Mouse (Mus musculus) liver, embryonic 11.5 days (tissue): ENCODE data around the gene Gtsf2. TPM values are rescaled to one million over a fixed set of nuclear protein-coding genes. Genes with fewer than 3 reads are reported as not detected.
"Not testable (repeated sequence)": the region's sequence is repeated elsewhere in the genome, so short reads cannot be mapped to it uniquely, and the experiment has no call there.

Experiments
- ATAC-seq: fragments of 200-750 bp; cut with Nextera tagmentation; replicated peaks from 2 replicates; pipeline ENCODE4 v1.8.0; 2017; ENCODE audit warnings: moderate number of reproducible peaks, mild to moderate bottlenecking, moderate TSS enrichment, moderate library complexity; ENCODE audit not compliant: low FRiP score
- DNase-seq: peaks from one replicate; pipeline ENCODE4 v3.0.0-alpha.2; 2017; ENCODE audit warnings: low spot score
- H3K27ac ChIP-seq: fragments of 300-500 bp; sonication (generic); 2 replicates; pipeline ENCODE4 v1.5.1; 2014; ENCODE audit warnings: mild to moderate bottlenecking, low read depth, low read length, control low read depth
- H3K27me3 ChIP-seq: fragments of 300-500 bp; sonication (generic); replicated peaks from 2 replicates; pipeline ENCODE4 v1.6.1; 2014; ENCODE audit warnings: low read length, mixed read lengths; ENCODE audit not compliant: control insufficient read depth, insufficient read depth
- H3K36me3 ChIP-seq: fragments of 300-500 bp; sonication (generic); 2 replicates; pipeline ENCODE4 v1.6.1; 2014; ENCODE audit warnings: mild to moderate bottlenecking, low read length, moderate library complexity, mixed read lengths; ENCODE audit not compliant: control insufficient read depth, insufficient read depth
- H3K4me1 ChIP-seq: fragments of 300-500 bp; sonication (generic); replicated peaks from 2 replicates; pipeline ENCODE4 v1.6.1; 2014; ENCODE audit warnings: low read length, mixed read lengths; ENCODE audit not compliant: control insufficient read depth, insufficient read depth
- H3K4me2 ChIP-seq: fragments of 300-500 bp; sonication (generic); 2 replicates; pipeline ENCODE4 v1.6.1; 2014; ENCODE audit warnings: mild to moderate bottlenecking, control low read depth, moderate library complexity
- H3K4me3 ChIP-seq: fragments of 300-500 bp; sonication (generic); 2 replicates; pipeline ENCODE4 v1.5.1; 2014; ENCODE audit warnings: low read depth, low read length, control low read depth
- H3K9ac ChIP-seq: fragments of 300-500 bp; sonication (generic); 2 replicates; pipeline ENCODE4 v1.6.1; 2014; ENCODE audit warnings: low read depth, low read length, control low read depth
- H3K9me3 ChIP-seq: fragments of 300-500 bp; sonication (generic); 2 replicates; pipeline ENCODE4 v1.6.1; 2016; ENCODE audit warnings: low read length, inconsistent platforms, mixed read lengths; ENCODE audit not compliant: control insufficient read depth
- WGBS: fragments of 180-500 bp; shearing (Covaris S2); extraction: QIAGEN DNeasy Blood & Tissue Kit; methylation state at CpG from one replicate; pipeline ENCODE4 v1.1.7; 2014; 5-methylcytosine and 5-hydroxymethylcytosine counted together
- polyA plus RNA-seq: library from polyadenylated mRNA; unstranded; fragments of >200 nt; fragmentation: Nextera tagmentation; extraction: Ambion mirVana; gene quantifications from 2 replicates; pipeline ENCODE4 v1.2.1, GENCODE M21; 2014

Gtsf2 gene
- polyA plus RNA-seq, 1 experiment from 2014 or later = not detected

- not testable (repeated sequence) for H3K9ac ChIP-seq, H3K27ac ChIP-seq, H3K27me3 ChIP-seq, ATAC-seq, H3K4me1 ChIP-seq, H3K9me3 ChIP-seq, DNase-seq, H3K4me3 ChIP-seq, H3K36me3 ChIP-seq, H3K4me2 ChIP-seq
- 74% methylated on average over 4 of the region's 4 CpGs for WGBS
Observed at GRCm38 (mm10) chr15:103445966-103446365, 2.3 kb downstream of the Gtsf2 start.

- H3K4me3 ChIP-seq = no peak within 1 kb of the TSS
- H3K4me1 ChIP-seq = no peaks in the 10 kb centered on the region
- H3K27me3 ChIP-seq = no peaks in the 10 kb centered on the region
- WGBS = 80% methylated on average over 16 of the region's 16 CpGs
- DNase-seq = no peak
- H3K27ac ChIP-seq = no peak within 1 kb of the TSS
- H3K4me2 ChIP-seq = no peak within 1 kb of the TSS
- no peak within 1 kb of the TSS for H3K9ac ChIP-seq
- ATAC-seq = no peak
- H3K36me3 ChIP-seq = no peaks in the 10 kb centered on the region
- no peaks in the 10 kb centered on the region for H3K9me3 ChIP-seq
Observed at GRCm38 (mm10) chr15:103430241-103430640, 18.0 kb downstream of the Gtsf2 start, which contains the start of gene Gtsf1. Gtsf1 (minus strand) TSS chr15:103430470.

DNA sequence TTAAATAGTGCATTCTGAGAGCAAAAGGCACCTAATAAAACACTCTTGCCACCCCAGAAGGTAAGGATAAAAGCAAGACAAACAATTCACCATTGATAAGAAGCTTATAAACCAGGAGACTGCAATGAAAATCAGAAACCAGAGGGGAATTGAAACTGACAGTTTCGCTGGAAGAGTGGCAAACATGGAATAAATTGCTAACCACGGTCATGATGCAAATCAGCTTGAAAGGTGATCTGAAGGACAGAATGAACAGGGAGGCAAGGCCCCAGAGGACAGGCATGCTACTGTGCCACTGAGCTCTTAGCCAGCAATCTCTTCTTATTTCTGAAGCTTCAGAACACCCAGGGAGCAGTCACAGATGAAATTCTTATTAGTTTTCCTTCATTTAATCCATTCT is 21.3 kb downstream of the Gtsf2 start:
- H3K27me3 ChIP-seq = no peaks in the 10 kb centered on the region
- no peaks in the 10 kb centered on the region for H3K36me3 ChIP-seq
- no peak overlapping the region for H3K4me3 ChIP-seq
- no peak overlapping the region for H3K27ac ChIP-seq
- ATAC-seq (no peak), DNase-seq (no peak)
- 62% methylated on average over 2 of the region's 2 CpGs for WGBS
- no peak overlapping the region for H3K9ac ChIP-seq
- H3K4me1 ChIP-seq = no peaks in the 10 kb centered on the region
- no peaks in the 10 kb centered on the region for H3K9me3 ChIP-seq
- H3K4me2 ChIP-seq = no peak overlapping the region

GRCm38 (mm10) chr15:103405586-103405985 is 42.7 kb downstream of the Gtsf2 start:
- not testable (repeated sequence) for H3K27ac ChIP-seq, DNase-seq, ATAC-seq, H3K36me3 ChIP-seq, H3K4me1 ChIP-seq, H3K27me3 ChIP-seq, H3K4me3 ChIP-seq, H3K9ac ChIP-seq, H3K9me3 ChIP-seq, H3K4me2 ChIP-seq
- WGBS = 68% methylated on average over 2 of the region's 3 CpGs

DNA sequence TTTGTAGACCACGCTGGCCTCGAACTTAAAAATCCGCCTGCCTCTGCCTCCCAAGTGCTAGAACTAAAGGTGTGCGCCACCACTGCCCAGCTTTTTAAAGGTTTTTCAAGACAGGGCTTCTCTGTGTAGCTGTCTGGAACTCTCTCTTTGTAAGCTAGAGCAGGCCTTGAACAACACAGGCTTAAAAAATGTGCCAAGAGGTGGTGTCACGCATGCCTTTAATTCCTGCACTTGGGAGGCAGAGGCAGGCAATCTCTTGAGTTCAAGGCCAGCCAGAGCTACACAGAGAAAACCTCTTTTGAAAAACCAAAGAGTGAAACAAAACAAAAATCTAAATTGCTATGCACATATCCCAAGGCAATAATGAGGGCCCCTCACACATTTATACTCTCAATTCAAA is 46.9 kb downstream of the Gtsf2 start:
- Histone ChIP-seq H3K36me3 (no peaks in the 10 kb centered on the region), H3K27ac (no peak overlapping the region), H3K4me2 (no peak overlapping the region), H3K9me3 (no peaks in the 10 kb centered on the region), H3K4me1 (no peaks in the 10 kb centered on the region), H3K4me3 (no peak overlapping the region), H3K27me3 (no peaks in the 10 kb centered on the region), H3K9ac (no peak overlapping the region)
- no peak for ATAC-seq
- no peak for DNase-seq
- 89% methylated on average over 5 of the region's 5 CpGs for WGBS

DNA sequence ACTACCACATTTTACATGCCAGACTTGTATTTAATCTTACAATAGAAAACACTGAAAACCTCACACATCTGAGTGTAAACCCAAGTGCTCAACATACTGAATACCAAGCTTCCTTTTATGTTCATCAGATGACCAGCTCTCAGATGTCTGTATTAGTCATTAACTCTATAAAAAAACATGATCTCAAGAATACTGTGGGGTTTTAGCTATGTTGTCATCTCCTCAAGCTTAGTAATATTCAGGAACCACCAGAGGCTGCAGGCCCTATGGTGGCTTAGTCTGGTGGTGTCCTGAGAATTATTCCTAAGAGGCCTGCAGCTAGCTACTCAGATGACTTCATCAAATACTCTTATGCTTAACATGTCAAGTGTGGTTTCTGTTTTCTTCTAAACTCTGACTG is 54.7 kb downstream of the Gtsf2 start:
- H3K4me3 ChIP-seq = no peak overlapping the region
- no peak overlapping the region for H3K4me2 ChIP-seq
- H3K27me3 ChIP-seq = no peaks in the 10 kb centered on the region
- no peak for ATAC-seq
- H3K36me3 ChIP-seq = no peaks in the 10 kb centered on the region
- no peak overlapping the region for H3K9ac ChIP-seq
- no peak overlapping the region for H3K27ac ChIP-seq
- H3K4me1 ChIP-seq = no peaks in the 10 kb centered on the region
- no peaks in the 10 kb centered on the region for H3K9me3 ChIP-seq
- DNase-seq = no peak

Other genes with a start within 250 kb of the Gtsf2 start
- 116 and 126 TPM in 2 replicates for gene Cbx5, start 208.7 kb downstream of the Gtsf2 start, polyA plus RNA-seq
- 917 and 938 TPM in 2 replicates for gene Hnrnpa1, start 208.0 kb downstream of the Gtsf2 start, polyA plus RNA-seq
- 94.1 and 108 TPM in 2 replicates for gene Nfe2, start 190.1 kb downstream of the Gtsf2 start, polyA plus RNA-seq
- gene Copz1, start 175.8 kb downstream of the Gtsf2 start, polyA plus RNA-seq = 298 and 328 TPM in 2 replicates
- gene Gpr84, start 137.9 kb downstream of the Gtsf2 start, polyA plus RNA-seq = 0.49 and 0.78 TPM in 2 replicates
- 23.2 and 24.8 TPM in 2 replicates for gene Zfp385a, start 108.4 kb downstream of the Gtsf2 start, polyA plus RNA-seq
- gene Itga5, start 81.7 kb downstream of the Gtsf2 start, polyA plus RNA-seq = 35.4 and 35.7 TPM in 2 replicates
- gene Gtsf1, start 18.0 kb downstream of the Gtsf2 start, polyA plus RNA-seq = 0.31 TPM in 1 of 2 replicates, not detected in the other
- 11.2 and 12.7 TPM in 2 replicates for gene Nckap1l, start 5.3 kb upstream of the Gtsf2 start, polyA plus RNA-seq
- gene Pde1b, start 54.6 kb upstream of the Gtsf2 start, polyA plus RNA-seq = 0.87 and 1.1 TPM in 2 replicates
- 2.1 and 2.6 TPM in 2 replicates for gene Ppp1r1a, start 89.5 kb upstream of the Gtsf2 start, polyA plus RNA-seq
- gene Glycam1, start 116.6 kb upstream of the Gtsf2 start, polyA plus RNA-seq = not detected in 2 replicates